Mouse (Mus musculus) liver, embryonic 11.5 days (tissue): ENCODE results near the gene Camk1g. TPM values are rescaled to one million over a fixed set of nuclear protein-coding genes. Genes with fewer than 3 reads are reported as not detected.

Source experiments
- ATAC-seq: fragments of 200-750 bp; cut with Nextera tagmentation; replicated peaks from 2 replicates; pipeline ENCODE4 v1.8.0; 2017; ENCODE audit warnings: moderate number of reproducible peaks, mild to moderate bottlenecking, moderate TSS enrichment, moderate library complexity; ENCODE audit not compliant: low FRiP score
- DNase-seq: peaks from one replicate; pipeline ENCODE4 v3.0.0-alpha.2; 2017; ENCODE audit warnings: low spot score
- H3K27ac ChIP-seq: fragments of 300-500 bp; sonication (generic); 2 replicates; pipeline ENCODE4 v1.5.1; 2014; ENCODE audit warnings: mild to moderate bottlenecking, low read depth, low read length, control low read depth
- H3K27me3 ChIP-seq: fragments of 300-500 bp; sonication (generic); replicated peaks from 2 replicates; pipeline ENCODE4 v1.6.1; 2014; ENCODE audit warnings: low read length, mixed read lengths; ENCODE audit not compliant: control insufficient read depth, insufficient read depth
- H3K36me3 ChIP-seq: fragments of 300-500 bp; sonication (generic); 2 replicates; pipeline ENCODE4 v1.6.1; 2014; ENCODE audit warnings: mild to moderate bottlenecking, low read length, moderate library complexity, mixed read lengths; ENCODE audit not compliant: control insufficient read depth, insufficient read depth
- H3K4me1 ChIP-seq: fragments of 300-500 bp; sonication (generic); replicated peaks from 2 replicates; pipeline ENCODE4 v1.6.1; 2014; ENCODE audit warnings: low read length, mixed read lengths; ENCODE audit not compliant: control insufficient read depth, insufficient read depth
- H3K4me2 ChIP-seq: fragments of 300-500 bp; sonication (generic); 2 replicates; pipeline ENCODE4 v1.6.1; 2014; ENCODE audit warnings: mild to moderate bottlenecking, control low read depth, moderate library complexity
- H3K4me3 ChIP-seq: fragments of 300-500 bp; sonication (generic); 2 replicates; pipeline ENCODE4 v1.5.1; 2014; ENCODE audit warnings: low read depth, low read length, control low read depth
- H3K9ac ChIP-seq: fragments of 300-500 bp; sonication (generic); 2 replicates; pipeline ENCODE4 v1.6.1; 2014; ENCODE audit warnings: low read depth, low read length, control low read depth
- H3K9me3 ChIP-seq: fragments of 300-500 bp; sonication (generic); 2 replicates; pipeline ENCODE4 v1.6.1; 2016; ENCODE audit warnings: low read length, inconsistent platforms, mixed read lengths; ENCODE audit not compliant: control insufficient read depth
- WGBS: fragments of 180-500 bp; shearing (Covaris S2); extraction: QIAGEN DNeasy Blood & Tissue Kit; methylation state at CpG from one replicate; pipeline ENCODE4 v1.1.7; 2014; 5-methylcytosine and 5-hydroxymethylcytosine counted together
- polyA plus RNA-seq: library from polyadenylated mRNA; unstranded; fragments of >200 nt; fragmentation: Nextera tagmentation; extraction: Ambion mirVana; gene quantifications from 2 replicates; pipeline ENCODE4 v1.2.1, GENCODE M21; 2014

Camk1g gene
- polyA plus RNA-seq, 1 experiment from 2014 or later: 3.3 TPM

- WGBS: 86% methylated on average over 3 of the region's 3 CpGs
- H3K27ac ChIP-seq: no peak overlapping the region
- no peaks in the 10 kb centered on the region for H3K27me3 ChIP-seq
- ATAC-seq (no peak), DNase-seq (no peak)
- no peaks in the 10 kb centered on the region for H3K36me3 ChIP-seq
- H3K4me3 ChIP-seq: no peak overlapping the region
- no peaks in the 10 kb centered on the region for H3K9me3 ChIP-seq
- no peak overlapping the region for H3K4me2 ChIP-seq
- H3K4me1 ChIP-seq: no peaks in the 10 kb centered on the region
- no peak overlapping the region for H3K9ac ChIP-seq
Measured at GRCm38 (mm10) chr1:193298141-193298765, 71.8 kb downstream of the Camk1g start.

Other genes starting within 250 kb of the Camk1g start
- gene Diexf, start 240.0 kb downstream of the Camk1g start, polyA plus RNA-seq: 9.3 and 10.7 TPM in 2 replicates
- gene Irf6, start 217.2 kb downstream of the Camk1g start, polyA plus RNA-seq: 4.1 and 5.2 TPM in 2 replicates
- gene A130010J15Rik, start 202.3 kb downstream of the Camk1g start, polyA plus RNA-seq: 11.1 and 12.8 TPM in 2 replicates
- gene Traf3ip3, start 168.6 kb downstream of the Camk1g start, polyA plus RNA-seq: 8.5 and 9.2 TPM in 2 replicates
- gene Lamb3, start 162.6 kb downstream of the Camk1g start, polyA plus RNA-seq: 0.15 and 0.48 TPM in 2 replicates
- 1.1 and 1.8 TPM in 2 replicates for gene Hsd11b1, start 106.2 kb downstream of the Camk1g start, polyA plus RNA-seq
- gene G0s2, start 97.1 kb downstream of the Camk1g start, polyA plus RNA-seq: 33.2 and 33.3 TPM in 2 replicates